Mouse (Mus musculus) small intestine, adult 2 months (tissue): ENCODE measurements around the gene Dffa. TPM values are rescaled to one million over a fixed set of nuclear protein-coding genes. Genes with fewer than 3 reads are reported as not detected.

Experiments used
- H3K27ac ChIP-seq: fragments of 200-500 bp; 2 replicates; pipeline ENCODE4 v1.5.1; 2012; ENCODE audit warnings: low read depth, low read length, control low read depth, inconsistent platforms; ENCODE audit not compliant: insufficient read depth
- H3K27me3 ChIP-seq: fragments of 200-500 bp; 2 replicates; pipeline ENCODE4 v1.6.1; 2012; ENCODE audit warnings: mild to moderate bottlenecking, moderate library complexity, low read length, inconsistent platforms; ENCODE audit not compliant: control insufficient read depth, insufficient read depth
- H3K36me3 ChIP-seq: fragments of 200-500 bp; 2 replicates; pipeline ENCODE4 v1.6.1; 2012; ENCODE audit warnings: mild to moderate bottlenecking, low read length, control low read depth, inconsistent platforms; ENCODE audit not compliant: control insufficient read depth, insufficient read depth
- H3K4me1 ChIP-seq: fragments of 200-500 bp; 2 replicates; pipeline ENCODE4 v1.6.1; 2012; ENCODE audit warnings: low read length, inconsistent platforms, mixed read lengths; ENCODE audit not compliant: control insufficient read depth, insufficient read depth, insufficient read length
- H3K4me3 ChIP-seq: fragments of 200-500 bp; 2 replicates; pipeline ENCODE4 v1.5.1; 2012; ENCODE audit warnings: low read depth, mild to moderate bottlenecking, control low read depth, inconsistent platforms, low read length, moderate library complexity
- CTCF ChIP-seq: fragments of 200-500 bp; IDR thresholded peaks from 2 replicates; pipeline ENCODE4 v1.5.1; 2012; ENCODE audit warnings: low read depth, mild to moderate bottlenecking, control low read depth, inconsistent platforms, low read length, moderate library complexity, mixed read lengths; ENCODE audit not compliant: insufficient replicate concordance, insufficient read length; ENCODE audit errors: extremely low read depth
- POLR2A ChIP-seq: fragments of 200-500 bp; IDR thresholded peaks from 2 replicates; pipeline ENCODE4 v1.6.1; 2012; ENCODE audit warnings: low read depth, mild to moderate bottlenecking, control low read depth, inconsistent platforms, low read length, moderate library complexity
- WGBS: fragments of 180-500 bp; shearing (Covaris S2); methylation state at CpG from one replicate; pipeline ENCODE4 v1.1.7; 2018; 5-methylcytosine and 5-hydroxymethylcytosine counted together
- polyA plus RNA-seq: library from polyadenylated mRNA; depleted of rRNA; stranded (reverse); fragments of >200 nt; gene quantifications from 2 replicates; pipeline ENCODE4 v1.2.3, GENCODE M21; 2012

Gene Dffa
- polyA plus RNA-seq, 1 experiment: 13.7 TPM

DNA sequence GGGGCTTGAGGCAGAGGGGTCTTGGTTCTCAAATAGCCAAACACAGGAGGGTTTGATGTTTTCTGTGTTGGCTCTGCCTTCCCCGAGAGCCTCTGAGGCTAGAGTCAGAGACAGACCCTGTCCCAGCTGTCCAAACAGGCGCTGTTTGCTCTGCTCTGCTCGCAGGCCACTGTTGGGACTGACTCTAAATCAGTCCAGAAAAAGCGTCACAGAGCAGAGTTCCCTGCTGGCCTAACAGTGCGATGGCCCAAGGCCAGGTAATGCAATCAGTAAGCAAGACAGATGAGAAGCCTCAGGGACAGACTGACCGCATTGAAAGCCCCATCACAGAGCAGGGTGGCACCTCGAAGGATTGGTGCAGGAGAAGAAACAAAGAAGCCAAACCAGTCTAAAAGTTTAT is 45.7 kb downstream of the Dffa start:
- peaks cover 53% of the 10 kb centered on the region for H3K36me3 ChIP-seq

DNA sequence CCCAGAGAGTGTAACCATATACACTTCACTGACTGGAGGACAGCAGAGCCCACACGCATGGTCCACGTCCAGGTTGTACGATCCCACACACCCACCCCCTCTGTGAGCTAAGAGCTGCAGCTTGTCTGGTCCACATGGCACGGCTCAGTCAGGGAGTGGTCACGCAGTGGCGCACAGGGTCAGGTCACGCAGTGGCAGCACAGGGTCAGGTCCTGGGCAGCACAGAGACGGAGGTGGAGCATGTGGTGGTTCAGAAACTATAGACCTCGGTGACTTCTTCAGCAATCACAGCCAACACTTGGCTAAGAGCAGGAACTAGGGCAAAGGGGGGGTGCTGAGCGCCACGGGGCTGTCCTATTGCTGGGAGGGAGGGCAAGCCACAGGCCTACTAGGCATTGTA is 46.3 kb downstream of the Dffa start:
- Histone ChIP-seq H3K27me3 (no peaks in the 10 kb centered on the region), H3K4me1 (no peaks in the 10 kb centered on the region), H3K4me3 (no peak overlapping the region), H3K36me3 (peaks cover 59% of the 10 kb centered on the region), H3K27ac (no peak overlapping the region)
- TF ChIP-seq POLR2A (no peak), CTCF (no peak)
- WGBS: 86% methylated on average over 11 of the region's 11 CpGs

More for the DNA sequence above, 45.7 kb downstream of the Dffa start:
- 66% methylated on average over 7 of the region's 7 CpGs for WGBS
- Histone ChIP-seq H3K27ac (no peak overlapping the region), H3K27me3 (no peaks in the 10 kb centered on the region), H3K4me1 (no peaks in the 10 kb centered on the region), H3K4me3 (no peak overlapping the region)
- no peak for TF ChIP-seq POLR2A
- no peak for TF ChIP-seq CTCF

DNA sequence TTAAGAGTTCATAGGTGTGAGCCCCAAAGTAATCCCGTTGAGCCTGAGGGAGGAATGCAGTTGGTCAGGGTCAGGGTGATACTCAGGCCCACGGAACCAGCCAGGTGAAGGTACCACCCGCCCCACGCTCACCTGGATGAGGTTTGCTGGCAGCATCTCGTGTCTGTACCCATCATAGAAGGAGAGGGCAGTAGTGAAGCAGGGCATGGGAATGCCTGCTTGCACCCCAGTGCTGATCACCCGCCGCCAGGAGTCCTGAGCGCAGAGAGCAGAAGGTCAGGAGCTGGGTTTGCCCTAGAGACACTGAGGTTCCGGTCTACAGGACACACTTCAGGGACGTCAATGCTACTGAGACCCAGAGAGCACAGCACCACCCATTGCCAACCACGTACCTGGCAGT is 46.8 kb downstream of the Dffa start:
- WGBS: 92% methylated on average over 11 of the region's 11 CpGs
- no peak overlapping the region for H3K27ac ChIP-seq
- H3K27me3 ChIP-seq: no peaks in the 10 kb centered on the region
- H3K4me1 ChIP-seq: no peaks in the 10 kb centered on the region
- H3K4me3 ChIP-seq: no peak overlapping the region
- TF ChIP-seq POLR2A (no peak), CTCF (no peak)
- H3K36me3 ChIP-seq: peaks cover 61% of the 10 kb centered on the region

DNA sequence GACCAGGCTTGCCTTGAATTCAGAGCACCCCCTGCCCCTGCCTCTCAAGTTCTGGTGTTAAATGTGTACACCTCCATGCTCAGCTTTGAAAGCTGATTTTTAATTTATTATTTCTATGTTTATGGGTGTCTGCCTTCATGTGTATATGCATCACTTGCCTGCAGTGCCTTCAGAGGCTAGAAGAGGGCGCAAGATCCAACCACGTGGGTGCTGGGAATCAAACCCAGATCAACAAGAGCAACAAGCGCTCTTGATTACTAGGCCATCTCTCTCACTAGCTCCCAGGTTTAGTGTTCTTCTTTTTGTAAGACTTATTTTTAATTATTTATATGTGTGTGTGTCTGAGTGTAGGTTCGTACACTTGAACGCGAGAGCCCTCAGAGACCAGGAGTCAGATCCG is 50.9 kb downstream of the Dffa start:
- no peaks in the 10 kb centered on the region for H3K27me3 ChIP-seq
- peaks cover 91% of the 10 kb centered on the region for H3K36me3 ChIP-seq
- no peak overlapping the region for H3K27ac ChIP-seq
- TF ChIP-seq POLR2A (no peak), CTCF (no peak)
- H3K4me3 ChIP-seq: no peak overlapping the region
- no peaks in the 10 kb centered on the region for H3K4me1 ChIP-seq
- 99% methylated on average over 7 of the region's 7 CpGs for WGBS

DNA sequence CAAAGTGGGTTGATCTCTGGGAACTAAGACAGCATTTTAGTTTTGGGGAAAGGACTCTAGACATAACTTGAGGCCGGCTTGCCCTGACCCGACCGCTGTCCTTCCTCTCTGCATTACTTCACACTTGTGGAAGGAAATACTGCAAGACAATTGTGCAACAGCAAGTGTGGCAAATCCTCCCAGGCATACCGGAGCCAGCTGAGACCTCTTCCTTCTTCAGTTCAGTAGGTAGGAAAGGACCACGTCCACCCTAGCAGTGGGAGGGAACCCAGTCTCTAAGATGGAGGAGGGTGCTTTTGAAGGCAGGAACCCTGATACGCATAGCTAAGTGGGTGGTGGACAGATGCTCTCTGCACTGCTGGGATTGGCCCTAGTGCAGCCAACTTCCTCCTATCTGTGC is 51.8 kb downstream of the Dffa start:
- no peaks in the 10 kb centered on the region for H3K4me1 ChIP-seq
- no peak overlapping the region for H3K4me3 ChIP-seq
- H3K36me3 ChIP-seq: peaks cover 91% of the 10 kb centered on the region
- TF ChIP-seq POLR2A: no peak
- TF ChIP-seq CTCF: no peak
- H3K27ac ChIP-seq: no peak overlapping the region
- 87% methylated on average over 6 of the region's 6 CpGs for WGBS
- no peaks in the 10 kb centered on the region for H3K27me3 ChIP-seq

DNA sequence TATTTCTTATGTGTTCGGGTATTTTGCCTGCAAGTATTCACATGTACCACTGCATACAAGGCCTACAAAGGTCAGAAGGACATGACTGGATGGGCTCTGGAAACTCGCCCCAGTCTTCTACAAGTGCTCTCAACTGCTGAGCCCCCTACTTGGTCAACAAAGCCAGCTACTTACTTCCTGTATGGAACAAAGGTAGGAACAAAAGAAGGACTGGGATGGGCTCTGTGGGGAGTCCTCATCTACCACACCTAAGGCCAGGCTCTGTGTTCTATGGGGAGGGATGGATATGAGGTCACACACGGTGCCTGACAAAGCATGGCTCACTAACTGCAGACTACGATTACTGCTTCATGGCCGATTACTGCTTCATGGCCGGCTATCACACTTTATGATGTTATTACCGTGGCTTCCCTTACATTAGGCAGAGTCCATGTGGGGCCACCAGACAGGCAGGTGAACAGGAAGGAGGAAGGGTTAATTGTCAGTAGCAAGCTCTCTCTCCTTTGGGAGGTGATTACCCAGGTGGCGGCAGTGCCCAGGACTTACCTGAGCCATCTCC is 53.5 kb downstream of the Dffa start:
- peaks cover 87% of the 10 kb centered on the region for H3K36me3 ChIP-seq
- no peak overlapping the region for H3K27ac ChIP-seq
- H3K4me3 ChIP-seq: no peak overlapping the region
- WGBS: 54% methylated on average over 8 of the region's 8 CpGs
- H3K27me3 ChIP-seq: no peaks in the 10 kb centered on the region
- TF ChIP-seq POLR2A: no peak
- TF ChIP-seq CTCF: no peak
- no peaks in the 10 kb centered on the region for H3K4me1 ChIP-seq

DNA sequence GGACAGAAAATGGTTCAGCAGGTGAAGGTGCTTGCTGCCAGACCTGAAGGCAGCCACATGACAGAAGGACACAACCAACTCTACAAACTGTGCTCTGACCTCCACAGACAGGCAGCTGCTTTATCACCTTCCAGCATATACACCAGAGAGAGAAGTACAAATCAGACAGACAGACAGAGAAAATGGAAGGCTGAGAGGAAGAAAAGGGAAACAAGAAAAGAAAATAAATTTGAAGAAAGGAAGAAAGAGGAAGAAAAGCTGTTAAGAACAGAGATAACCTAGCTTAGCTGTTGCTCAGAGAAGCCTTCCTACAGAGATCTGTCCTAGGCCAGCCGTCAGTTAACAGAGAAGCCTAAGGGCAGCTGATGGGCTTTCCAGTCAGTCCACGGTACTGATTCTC is 55.3 kb downstream of the Dffa start:
- H3K36me3 ChIP-seq: peaks cover 82% of the 10 kb centered on the region
- no peak overlapping the region for H3K27ac ChIP-seq
- no peaks in the 10 kb centered on the region for H3K27me3 ChIP-seq
- H3K4me1 ChIP-seq: no peaks in the 10 kb centered on the region
- H3K4me3 ChIP-seq: no peak overlapping the region
- TF ChIP-seq CTCF: no peak
- no peak for TF ChIP-seq POLR2A
- WGBS: 94% methylated on average over 2 of the region's 2 CpGs

DNA sequence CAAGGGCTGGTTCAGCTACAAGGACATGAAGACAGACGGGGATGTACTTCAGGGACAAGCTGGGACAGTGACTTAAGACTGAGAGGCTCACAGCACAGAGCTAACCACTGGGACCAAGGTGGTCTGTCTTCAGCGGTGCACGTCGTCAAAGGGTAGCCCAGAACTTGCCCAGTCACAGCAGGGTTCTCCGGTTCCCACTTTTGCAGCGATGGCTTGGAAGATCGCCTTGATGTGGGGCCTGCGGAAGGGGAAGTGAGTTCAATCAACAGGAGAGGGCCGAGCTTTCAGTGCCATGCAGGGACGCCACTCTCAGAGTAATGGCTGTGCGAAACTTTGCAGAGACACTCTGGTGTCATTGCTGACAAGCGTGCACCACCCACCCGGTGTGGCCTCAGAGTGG is 55.9 kb downstream of the Dffa start:
- H3K27me3 ChIP-seq: no peaks in the 10 kb centered on the region
- 83% methylated on average over 13 of the region's 13 CpGs for WGBS
- H3K36me3 ChIP-seq: peaks cover 82% of the 10 kb centered on the region
- H3K27ac ChIP-seq: no peak overlapping the region
- TF ChIP-seq POLR2A (no peak), CTCF (no peak)
- no peak overlapping the region for H3K4me3 ChIP-seq
- 0 out of 2 replicates have a peak, but pooled peaks cover 1% of the 10 kb centered on the region for H3K4me1 ChIP-seq
